Mouse (Mus musculus) gastrocnemius, adult 8-10 months (tissue): ENCODE measurements around the gene Gm20388. TPM values are rescaled to one million over a fixed set of nuclear protein-coding genes. Genes with fewer than 3 reads are reported as not detected.

ENCODE experiments used
- DNase-seq, 2 experiments: peaks; one replicate each; pipeline ENCODE4 v3.0.0; 2022; ENCODE audit warnings: low spot score in 2 of 2
- total RNA-seq, 4 experiments: library from RNA; stranded (reverse); gene quantifications; 2 replicates each; pipeline ENCODE4 v1.2.4; 2022

Gene Gm20388
- total RNA-seq, 4 experiments from 2014 or later, result 4.4 to 20.0 (median 7.9) TPM; not detected in 1

DNA sequence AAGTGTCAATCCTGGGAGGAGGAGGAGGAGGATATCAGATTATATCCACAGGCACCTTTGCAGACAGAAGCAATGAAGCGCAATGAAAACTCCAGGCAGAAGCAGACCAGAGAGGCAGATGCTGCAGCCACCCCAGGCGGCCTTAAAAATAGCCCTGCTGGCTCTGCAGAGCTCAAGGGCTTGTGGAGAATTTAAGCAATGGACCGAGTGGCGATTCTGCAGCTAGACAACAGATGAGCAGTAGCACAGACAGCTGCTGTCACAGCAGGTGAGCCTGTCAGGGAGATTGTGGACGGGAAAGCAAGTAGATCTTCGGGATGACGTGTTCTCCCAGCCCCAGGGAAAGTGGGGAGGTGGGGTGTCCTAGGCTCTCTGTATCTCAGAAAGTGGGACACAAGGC, 2120.3 kb downstream of the Gm20388 start:
- no peak for DNase-seq

DNA sequence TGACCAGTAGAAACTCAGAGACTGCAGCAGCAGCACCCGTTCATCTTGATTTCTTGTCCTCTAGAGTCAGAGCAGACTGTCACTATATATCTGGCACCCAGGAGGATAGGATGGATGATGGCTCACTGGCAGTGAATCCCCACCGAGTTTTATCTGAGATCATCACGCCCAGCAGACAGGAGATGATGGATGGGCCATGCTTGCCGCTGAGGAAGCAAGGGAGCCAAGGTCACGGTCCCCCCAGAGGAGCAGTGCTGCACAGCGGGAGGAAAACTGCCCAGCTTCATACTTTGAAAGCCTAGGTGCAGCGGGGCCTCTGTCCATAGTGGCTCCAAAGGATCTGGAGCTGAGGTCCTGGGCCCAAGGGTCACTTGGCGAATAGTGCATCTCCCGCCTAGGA, 2122.1 kb downstream of the Gm20388 start:
- DNase-seq, result no peak

DNA sequence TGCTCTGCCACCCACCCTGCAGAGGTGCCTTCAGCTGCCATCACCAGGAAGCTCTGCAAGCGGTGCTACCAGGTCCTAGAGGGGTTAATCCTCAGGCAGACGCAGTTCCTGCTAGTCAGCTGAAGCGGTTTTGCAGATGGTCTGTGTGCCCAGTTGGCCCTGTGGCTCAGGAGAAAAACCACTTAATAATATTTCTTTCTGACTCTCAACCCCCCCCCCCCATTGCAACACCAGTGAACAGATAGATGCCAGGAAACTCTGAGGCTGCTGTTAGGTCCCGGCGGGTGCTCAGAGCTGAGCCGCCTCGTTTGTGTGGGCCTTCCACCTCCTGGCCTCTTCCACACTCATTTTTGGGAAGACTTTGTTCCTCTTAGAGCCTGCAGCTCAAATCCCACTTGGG, 2124.9 kb downstream of the Gm20388 start:
- DNase-seq, result no peak

DNA sequence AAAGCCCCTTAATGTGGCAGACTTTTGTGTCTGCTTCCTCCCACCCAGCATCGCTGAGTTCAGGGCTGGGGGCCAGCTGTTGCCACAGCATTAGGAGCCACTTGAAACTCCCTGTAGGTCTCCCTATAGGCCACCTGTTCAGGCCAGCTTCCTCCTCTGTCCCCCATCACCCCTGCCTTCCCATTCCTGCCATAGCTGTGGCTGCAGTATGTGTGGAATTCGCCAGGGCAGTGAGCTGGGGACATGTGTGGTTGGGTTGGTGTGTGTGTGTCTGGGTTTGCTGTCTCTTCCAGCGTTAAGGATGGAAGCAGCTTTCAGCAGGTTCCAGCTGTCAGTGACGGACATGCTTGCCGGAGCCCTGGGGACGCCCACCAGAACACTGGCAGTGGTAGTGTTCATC, 2125.7 kb downstream of the Gm20388 start:
- DNase-seq, result no peak

DNA sequence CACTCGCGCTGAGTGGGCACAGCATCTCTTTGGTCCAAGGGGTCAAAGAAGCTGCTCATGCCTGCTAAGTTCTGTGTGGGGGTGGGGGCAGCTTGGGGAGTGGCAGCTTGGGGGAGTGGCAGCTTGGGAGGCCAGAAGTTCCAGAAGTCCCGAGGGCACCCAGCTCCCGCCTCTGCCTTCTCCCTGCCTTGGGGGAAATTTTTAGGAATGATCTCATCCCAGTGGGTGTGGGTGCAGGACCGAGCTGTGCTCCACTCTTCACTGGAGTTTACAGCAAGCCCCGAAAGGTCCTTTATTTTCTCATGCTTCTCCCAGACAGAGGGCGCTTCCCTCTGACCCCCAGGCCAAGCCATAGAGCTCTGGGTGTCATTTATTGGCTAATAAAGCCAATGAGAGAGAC, 2126.6 kb downstream of the Gm20388 start:
- DNase-seq, result no peak

DNA sequence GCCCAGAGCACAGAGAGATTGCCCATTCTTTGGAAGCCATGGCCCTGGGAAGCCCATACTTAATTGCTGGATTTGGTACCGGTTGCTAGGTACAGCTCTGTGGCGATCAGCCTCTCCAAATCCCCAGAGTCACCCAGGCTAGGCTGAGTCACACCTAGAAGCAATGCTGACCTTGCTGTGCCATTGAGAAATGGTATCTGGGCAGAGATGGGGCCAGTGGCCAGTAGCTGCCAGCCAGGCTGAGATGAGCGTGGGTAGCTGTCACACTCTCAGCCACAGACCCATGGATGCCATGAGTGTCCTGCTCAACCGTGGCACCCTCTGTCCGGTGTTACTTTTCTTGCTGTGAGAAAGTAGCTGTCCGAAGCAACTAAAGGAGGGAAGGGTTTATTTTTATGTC, 2127.4 kb downstream of the Gm20388 start:
- DNase-seq, result no peak

DNA sequence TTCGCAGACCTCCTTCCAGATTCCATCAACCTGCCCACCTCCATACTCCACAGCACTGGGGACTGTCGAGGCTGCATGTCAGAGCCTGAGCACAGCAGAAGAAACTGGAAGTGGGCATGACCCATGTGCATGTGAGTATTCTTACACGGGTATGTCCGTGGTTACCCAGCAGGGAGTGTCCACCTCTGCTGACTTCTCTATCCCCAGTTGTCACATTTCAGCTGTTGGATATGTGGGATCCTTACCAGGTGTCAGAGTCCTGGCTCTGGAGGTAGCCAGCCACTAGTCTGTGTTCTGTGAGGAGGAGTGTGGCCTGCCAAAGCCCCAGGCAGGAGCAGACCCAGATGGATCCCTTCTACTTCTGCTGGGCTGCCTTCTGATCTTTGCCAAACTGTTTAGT, 2128.8 kb downstream of the Gm20388 start:
- DNase-seq, result no peak

DNA sequence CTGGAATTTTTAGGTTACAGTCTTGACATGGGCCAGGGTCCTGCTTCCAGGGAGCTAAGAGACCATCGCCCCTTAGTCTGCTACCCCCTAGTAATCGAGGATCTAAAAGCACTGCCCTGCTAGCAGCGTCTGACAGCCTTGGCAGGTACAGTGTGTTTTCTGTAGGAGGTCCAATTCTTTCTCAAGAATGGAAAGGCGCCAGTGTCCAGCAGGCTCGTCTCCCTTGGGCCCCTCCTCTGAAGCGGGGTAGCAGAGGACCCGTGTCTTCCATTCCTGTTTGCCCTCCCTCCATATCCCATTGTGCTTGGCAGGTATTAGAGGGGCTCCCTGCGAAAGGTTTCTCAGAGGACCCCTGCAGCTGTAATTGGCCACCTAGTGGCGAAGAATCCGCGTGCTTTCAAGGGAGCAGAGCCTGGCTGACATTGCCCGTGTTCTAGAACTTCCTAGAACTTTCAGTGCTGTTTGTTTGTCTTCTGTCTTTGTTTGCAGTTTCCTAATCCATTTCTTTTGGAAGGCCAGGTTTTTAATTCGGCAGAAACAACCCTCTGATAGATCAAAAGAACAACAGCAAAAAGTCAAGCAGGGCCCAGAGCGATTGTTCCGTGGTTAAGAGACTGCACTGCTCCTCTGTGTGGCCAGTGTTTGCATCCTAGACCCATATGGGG, 2136.7 kb downstream of the Gm20388 start:
- no peak for DNase-seq

DNA sequence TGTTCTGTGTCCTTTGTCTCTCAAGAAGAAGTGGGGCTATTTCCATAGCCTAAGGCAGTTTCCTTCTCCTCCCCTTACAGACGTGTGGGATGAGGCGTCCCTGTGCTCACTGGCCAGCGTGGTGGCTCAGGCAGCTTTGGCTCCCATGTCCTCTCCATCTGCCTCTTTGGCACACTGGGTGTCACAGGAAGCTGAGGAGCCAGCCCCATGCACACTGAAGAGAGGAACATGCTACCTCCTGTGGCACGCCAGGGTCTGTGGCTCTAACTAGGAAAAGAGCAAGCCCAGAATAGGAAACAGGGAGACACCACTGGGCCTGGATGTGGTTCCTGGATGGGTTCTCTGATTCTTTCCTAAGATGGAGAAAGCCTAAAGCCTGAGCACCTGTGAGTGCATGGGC, 2138.6 kb downstream of the Gm20388 start:
- no peak for DNase-seq

DNA sequence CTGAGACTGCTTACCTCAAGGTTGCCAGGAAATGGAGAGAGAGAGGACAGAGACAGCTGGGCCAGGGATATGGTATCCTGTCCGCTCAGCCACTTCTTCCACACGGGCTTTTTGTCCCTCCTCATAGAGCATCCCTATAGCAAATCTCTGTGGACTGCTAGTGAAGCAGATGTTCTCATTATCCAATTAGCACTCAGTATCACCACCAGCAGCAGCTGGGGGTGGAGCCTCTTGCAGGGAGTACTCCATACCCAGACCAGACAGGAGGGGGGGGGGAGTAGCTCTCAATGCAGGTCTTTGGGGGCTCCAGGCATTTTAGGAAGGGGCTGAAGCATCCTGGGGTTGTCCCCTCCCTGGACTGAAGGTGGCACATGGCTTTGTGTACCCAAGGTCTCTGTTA, 2139.3 kb downstream of the Gm20388 start:
- DNase-seq, result no peak

DNA sequence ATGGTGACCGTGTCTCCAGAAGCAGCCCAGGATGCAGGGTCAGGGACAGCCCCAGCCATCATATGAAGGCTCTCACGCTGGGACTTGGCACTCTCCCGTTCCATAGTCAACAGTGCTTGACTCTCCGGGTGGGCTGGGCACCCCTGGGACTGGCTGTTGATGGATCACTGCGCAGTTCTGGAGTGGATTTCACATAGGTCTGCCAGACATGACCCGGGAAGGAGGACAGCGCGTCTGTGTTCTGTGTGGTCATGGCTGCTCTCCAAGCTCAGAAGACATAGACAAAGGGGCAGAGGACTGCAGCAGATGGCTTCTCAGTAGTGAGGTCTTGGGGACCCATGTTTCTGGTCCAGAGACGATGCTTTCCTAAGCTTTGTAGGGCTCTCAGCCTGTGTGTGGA, 2140.0 kb downstream of the Gm20388 start:
- peak in 1 of 2 experiments; percentile 34 for DNase-seq

DNA sequence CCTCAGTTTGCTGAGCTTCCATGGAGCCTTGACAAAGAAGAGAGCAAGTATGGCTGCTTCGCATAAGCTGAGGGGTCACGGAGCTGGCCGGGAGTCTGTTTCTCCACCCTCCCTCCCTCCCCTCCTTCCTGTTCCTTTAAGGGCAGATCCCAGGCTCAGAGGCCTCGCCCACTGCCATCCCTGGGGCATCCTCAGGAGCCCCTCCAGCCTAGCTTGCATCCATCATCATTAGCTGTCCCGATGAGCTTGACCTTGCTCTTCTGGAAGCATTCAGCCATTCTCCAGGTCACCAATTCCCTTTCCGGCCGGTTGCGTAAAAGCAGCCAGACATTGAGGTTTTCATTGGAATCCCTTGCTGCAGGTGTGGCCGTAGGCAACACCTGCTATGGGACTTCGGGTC, 2144.7 kb downstream of the Gm20388 start:
- DNase-seq, result no peak

DNA sequence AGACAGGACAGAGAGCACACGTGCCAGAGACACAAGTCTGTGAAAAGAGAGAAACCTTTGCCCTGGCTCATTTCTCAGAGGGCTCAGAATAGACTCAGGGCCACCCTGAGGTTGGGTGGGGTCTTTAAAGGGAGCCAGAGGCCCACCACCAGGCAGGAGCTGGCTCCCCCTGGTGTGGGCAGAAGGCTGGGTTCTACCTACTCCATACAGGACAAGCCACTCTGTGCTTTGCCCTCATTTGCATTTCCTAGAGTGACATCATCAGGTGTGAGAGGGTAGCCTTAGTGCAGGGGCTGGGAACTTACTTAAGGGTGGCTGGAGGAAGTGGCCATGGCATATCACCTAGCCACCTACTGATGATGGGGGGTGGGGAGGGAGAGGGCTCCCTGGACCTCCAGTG, 2145.5 kb downstream of the Gm20388 start:
- DNase-seq, result no peak

DNA sequence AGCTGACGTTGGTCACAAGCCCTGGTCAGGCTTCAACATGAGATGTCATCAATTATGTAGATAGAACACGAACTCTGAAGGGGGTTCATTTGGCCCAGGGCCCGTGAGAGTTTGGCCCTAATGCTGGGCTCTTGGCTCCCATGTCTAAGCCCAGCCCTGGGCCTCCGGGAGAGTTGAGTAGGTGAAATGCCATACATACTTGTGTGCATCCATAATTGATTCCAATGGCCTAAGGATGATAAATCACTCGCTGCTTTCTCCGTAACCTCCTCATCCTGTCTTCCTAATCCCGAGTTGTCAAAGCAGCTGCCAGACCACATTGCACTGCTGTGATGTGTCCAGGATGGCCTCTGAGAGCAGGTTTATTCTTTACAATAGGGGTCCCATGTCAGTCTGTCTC, 2146.2 kb downstream of the Gm20388 start:
- no peak for DNase-seq

DNA sequence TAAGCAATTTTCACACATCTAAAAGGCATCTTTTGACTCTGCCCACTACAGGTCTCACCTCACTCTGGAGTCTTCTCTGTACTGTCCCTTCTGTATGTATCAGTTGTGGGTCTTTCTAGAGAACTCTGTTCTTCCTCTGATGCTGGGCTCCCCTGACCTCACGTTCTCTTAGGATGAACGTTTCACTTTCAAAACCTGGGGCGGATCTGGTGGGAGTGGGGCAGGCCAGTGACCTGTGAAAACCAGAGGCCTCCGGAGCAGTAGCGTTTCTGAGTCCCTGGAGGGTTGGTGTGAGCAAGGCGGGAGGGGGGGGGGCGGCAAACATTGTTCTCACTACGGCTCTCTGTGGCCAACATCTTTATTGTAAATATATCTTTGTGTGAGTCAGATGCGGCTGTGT, 2147.9 kb downstream of the Gm20388 start:
- DNase-seq, result no peak

DNA sequence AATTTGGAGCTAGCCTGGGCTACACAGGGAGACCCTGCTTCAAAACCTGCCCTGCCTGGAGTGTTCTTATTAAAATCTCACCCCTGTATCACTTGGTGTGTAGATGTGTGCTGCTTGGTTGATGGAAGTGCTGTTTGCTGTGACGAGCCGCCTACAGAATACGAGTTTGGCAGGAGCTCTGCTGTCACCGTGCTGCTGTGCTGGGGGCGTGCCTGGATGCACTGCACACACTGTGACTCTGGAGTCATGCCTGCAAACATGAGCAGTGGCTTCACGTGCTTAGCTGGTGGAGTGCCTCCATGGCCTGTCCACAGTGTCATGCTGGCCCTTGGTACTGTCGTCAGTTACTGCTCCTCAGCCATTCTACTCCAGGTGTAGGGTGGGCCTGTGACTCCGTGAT, 2148.3 kb downstream of the Gm20388 start:
- no peak for DNase-seq

DNA sequence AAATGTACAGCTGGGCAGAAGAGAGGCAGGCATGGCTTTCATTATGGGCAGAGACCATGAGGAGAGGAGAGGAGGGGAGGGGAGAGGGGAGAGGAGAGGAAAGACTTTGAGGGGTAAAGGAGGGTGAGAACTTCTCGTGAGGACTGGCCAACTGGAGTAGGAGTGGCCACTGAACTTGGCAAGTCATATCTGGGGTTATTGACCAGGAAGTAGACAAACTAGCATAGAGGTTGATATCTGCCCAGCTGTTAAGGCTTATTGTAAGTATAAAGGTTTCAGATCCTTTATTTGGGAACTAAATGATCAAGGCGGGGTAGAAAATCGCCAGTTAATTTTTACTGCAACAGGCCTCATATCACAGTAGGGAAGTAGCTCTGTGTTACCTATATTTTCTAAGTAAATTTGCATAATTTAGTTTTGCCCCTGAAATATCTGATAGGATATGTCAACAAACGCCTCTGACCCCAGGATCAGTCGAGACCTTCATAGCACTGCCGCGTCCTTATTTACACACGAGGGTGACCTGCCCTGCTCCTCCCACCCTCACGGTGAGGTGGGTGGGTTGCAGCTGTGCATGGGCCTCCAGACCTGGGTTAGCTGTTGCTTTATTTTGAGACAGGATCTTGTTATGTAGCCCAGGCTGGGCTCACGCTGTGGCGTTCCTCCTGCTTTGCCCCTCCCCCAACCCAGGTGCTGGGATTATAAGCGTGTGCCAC, 2152.0 kb downstream of the Gm20388 start:
- DNase-seq, result no peak

DNA sequence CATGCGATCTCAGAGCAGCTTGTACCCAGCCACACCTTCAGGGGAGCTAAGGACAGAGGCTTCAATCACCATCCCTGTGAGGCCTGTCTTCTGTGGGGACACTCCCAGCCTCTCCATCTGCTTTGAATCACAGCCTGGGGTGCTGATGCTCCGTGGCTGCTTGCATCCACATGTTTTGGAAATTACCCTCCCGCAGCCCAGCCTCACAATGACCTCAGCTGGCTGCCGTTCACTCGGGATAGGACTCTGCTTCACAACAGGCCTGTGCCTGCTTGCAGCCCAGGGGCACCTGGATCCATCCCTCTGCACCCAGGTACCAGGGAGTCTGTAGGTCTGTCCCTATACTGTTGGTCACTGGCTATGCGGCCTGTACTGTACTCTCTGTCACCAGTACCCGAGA, 2153.7 kb downstream of the Gm20388 start:
- DNase-seq, result peak in 1 of 2 experiments; percentile 35

DNA sequence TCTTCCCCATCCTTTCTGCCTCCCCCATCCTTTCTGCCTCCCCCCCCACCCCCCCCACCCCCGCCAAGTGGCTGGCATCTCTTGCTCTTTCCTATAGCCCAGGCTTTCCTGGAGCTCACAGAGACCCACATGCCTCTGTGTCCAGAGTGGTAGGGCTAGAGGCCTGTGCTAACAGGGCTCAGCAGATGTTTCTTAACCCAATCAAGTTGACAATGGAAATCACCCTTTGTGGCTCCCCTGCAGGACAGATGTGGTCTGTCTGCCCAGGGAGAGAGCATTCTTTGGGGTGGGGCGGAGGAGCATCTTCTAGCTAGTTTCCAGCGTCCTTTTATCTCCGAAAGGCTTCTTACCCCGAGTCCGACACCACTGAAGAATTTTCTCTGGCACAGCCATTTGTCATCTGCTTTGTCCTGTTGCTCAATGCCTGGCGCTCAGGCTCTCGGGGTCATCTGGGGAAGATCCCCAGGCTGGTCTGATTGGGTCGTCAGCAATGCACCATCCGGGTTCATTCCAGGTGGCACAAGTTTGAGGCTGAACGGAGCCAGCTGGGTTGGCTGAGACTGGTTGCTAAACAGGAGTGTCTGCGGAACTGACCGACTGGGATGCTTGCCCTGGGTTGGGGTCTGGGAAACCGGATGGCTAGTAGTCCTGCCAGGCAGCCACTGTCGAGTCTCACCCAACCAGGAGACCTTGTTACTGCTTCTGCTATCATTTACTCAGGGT, 2157.3 kb downstream of the Gm20388 start:
- DNase-seq, result peak in 1 of 2 experiments; percentile 31

DNA sequence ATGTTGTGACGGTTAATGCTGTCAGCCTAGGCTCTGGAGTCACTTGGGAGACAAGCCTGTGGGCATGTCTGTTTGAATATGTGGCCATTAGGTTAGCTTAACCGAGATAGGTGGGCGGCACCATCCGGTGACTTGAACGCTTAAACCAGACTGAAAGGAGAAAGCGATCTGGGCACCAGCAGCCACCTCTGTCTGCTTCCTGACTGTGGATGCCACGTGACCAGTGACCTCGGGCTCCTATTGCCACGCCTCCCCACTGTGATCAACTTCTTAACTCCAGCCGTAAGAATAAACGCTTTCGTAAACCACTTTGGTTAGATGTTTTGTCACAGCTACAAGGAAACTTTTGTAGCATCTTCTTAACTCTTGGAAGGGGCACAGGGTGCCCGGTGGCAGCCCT, 2158.0 kb downstream of the Gm20388 start:
- no peak for DNase-seq

DNA sequence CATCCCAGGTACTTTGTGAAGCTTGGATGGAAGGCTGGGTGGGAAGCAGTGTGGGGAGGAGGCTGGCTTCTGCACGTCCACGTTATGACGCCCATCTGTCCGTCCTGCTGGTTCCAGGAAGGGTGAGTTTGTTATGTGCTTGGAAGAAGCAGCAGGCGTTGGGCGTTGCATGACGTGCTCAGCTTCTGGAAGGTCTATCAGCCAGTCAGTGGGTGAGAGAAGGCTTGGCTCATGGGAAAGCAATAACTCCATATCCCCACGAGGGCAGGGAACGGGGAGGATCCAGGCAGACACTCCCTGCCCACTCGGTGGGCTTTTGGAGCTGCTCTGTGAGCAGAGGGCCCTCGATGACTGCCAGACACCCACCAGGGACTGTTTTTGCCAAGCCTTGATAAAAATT, 2158.6 kb downstream of the Gm20388 start:
- DNase-seq, result peak in 1 of 2 experiments; percentile 33

DNA sequence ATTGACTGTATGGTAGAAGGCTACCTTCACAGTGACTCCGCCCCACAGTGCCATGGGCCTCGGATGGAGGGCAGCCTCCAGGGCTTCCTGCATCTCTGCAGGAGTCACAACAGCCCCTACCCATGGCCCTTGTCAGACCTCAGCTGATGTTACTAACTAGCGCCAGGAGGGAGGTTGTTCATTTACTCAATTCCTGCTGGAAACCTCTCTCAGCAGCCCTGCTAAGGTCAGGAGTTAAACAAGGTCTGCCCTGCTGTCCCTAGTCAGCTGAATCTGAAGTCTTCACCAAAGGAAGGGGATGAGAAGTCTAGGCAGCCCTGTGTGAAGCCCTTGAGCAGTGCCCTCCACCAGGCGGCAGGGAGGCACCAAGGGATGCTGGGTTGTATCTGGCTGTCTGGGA, 2160.6 kb downstream of the Gm20388 start:
- DNase-seq, result no peak

DNA sequence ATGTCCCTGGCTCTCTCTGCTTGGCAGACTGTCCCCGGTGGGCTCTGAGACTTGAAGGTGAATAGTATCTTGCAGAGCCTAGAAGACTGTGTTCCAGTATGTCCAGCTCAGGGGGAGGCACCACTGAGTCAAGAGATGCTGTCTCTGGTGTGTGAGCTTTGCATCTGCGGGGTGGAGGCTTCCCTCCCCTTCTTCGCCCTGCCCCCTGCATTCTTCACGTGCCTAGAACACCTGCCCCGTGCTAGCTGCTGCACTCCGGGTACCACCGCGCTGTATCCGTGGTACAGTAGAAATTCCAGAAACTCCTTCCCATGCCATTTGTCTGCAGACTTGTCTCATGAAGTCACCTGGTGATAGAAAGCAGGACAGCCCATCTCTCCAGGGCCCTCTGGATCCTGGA, 2163.3 kb downstream of the Gm20388 start:
- DNase-seq, result no peak
